Mouse (Mus musculus): ENCODE data around the gene Pld3. TPM values are rescaled to one million over a fixed set of nuclear protein-coding genes. Genes with fewer than 3 reads are reported as not detected.
A peak's percentile ranks its signal among the peaks of the same experiment; 100 is the strongest.

The Pld3 gene
- total and polyA plus RNA-seq, 3 experiments: 11.1 to 22.8 TPM; not detected in 1

DNA sequence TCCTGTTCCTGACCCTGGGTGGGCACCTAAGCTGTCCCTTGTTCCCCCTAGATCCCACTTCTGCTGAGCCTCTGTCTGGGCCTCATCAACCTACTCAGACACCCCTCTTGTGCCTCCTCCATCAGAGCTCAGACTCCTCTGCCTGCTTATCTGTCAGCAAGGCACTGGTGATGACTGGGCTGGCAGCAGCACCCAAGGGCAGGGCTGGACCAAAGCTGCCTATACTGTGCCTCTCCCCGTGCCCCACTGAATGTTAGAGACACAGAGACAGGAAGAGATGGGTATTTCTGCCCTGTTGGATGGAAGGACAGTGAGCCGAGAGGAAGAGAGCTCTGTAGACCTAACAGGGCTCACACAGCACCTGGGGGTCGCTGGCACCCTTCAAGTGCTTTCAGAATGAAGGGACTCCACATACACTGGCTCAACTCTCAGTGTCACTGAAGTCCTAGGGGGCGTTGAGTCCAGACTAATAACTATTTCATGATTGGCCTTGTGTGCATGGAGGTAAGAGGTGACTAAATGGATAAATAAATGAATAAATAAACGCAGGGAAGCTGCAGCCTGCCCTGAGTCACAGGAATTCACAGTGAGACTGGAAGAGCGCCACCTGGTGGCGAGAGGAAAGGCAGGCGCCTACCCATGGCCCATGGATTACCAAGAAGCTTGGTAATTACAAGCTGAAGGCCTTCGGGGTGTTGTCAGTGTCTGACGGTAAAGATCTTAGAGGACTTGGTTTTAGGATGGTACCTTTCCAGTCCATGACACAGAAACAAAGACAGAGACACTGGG is 26.8 kb downstream of the Pld3 start:
- Histone ChIP-seq H3K27me3 (ENCODE audit: control insufficient read depth in 1 of 2, insufficient read depth in 2 of 2, low read length in 2 of 2) (no peaks in the 10 kb centered on the region), H3K27ac (ENCODE audit: control insufficient read depth, low read depth, low read length) (no peak overlapping the region), H3K79me2 (ENCODE audit: control insufficient read depth, insufficient read depth, low read length, poor library complexity) (no peaks in the 10 kb centered on the region), H3K9me3 (replicated peaks; ENCODE audit: insufficient read depth, low read length) (no peaks in the 10 kb centered on the region), H3K36me3 (ENCODE audit: control insufficient read depth in 1 of 2, insufficient read depth in 2 of 2, low read length in 2 of 2) (no peaks in the 10 kb centered on the region), H3K9ac (ENCODE audit: control insufficient read depth, low read depth, low read length, poor library complexity, severe bottlenecking) (peak overlapping the region; percentile 46), H3K4me3 (ENCODE audit: control insufficient read depth in 1 of 2, insufficient read depth in 1 of 2, low read depth in 2 of 2, low read length in 2 of 2) (peak overlapping the region; percentile 2 to 25; a peak in 1 of 4 replicates), H3K4me1 (ENCODE audit: control insufficient read depth in 1 of 2, insufficient read depth in 2 of 2, low read length in 2 of 2) (no peaks in the 10 kb centered on the region; a peak in 1 of 4 replicates)
- DNase-seq (ENCODE audit: low read depth, low spot score): peak; percentile 89
- no peak for TF ChIP-seq EP300 (IDR thresholded peaks at IDR 0.05; ENCODE audit: low read depth in 1 of 2, low read length in 2 of 2)
- TF ChIP-seq NRF1 (IDR thresholded peaks at IDR 0.05; ENCODE audit: insufficient read depth, low read depth, low read length, poor library complexity, severe bottlenecking): no peak
- TF ChIP-seq MAFK (IDR thresholded peaks at IDR 0.05; ENCODE audit: borderline replicate concordance, low read depth, low read length): no peak
- no peak for TF ChIP-seq TBP (IDR thresholded peaks at IDR 0.05; ENCODE audit: low read depth, low read length)
- TF ChIP-seq KAT2A (conservative IDR thresholded peaks at IDR 0.05; ENCODE audit: low read depth, low read length): no peak
- TF ChIP-seq POLR2AphosphoS5 (IDR thresholded peaks at IDR 0.05; ENCODE audit: borderline replicate concordance, low read depth, low read length): no peak
- TF ChIP-seq MEF2A (IDR thresholded peaks at IDR 0.05; ENCODE audit: extremely low read depth, insufficient replicate concordance, low read depth, low read length, poor library complexity, severe bottlenecking): no peak
- no peak for TF ChIP-seq GATA1 (IDR thresholded peaks at IDR 0.05; ENCODE audit: low read depth, low read length)
- TF ChIP-seq E2F4 (IDR thresholded peaks at IDR 0.05; ENCODE audit: borderline replicate concordance, low read depth, low read length): no peak
- TF ChIP-seq ZKSCAN1 (IDR thresholded peaks at IDR 0.05; ENCODE audit: low read depth, low read length): no peak
- TF ChIP-seq CHD1 (IDR thresholded peaks at IDR 0.05; ENCODE audit: low read depth, low read length): no peak
- TF ChIP-seq USF2 (IDR thresholded peaks at IDR 0.05; ENCODE audit: borderline replicate concordance in 1 of 2, insufficient read depth in 1 of 2, low read depth in 1 of 2, low read length in 2 of 2): no peak
- no peak for TF ChIP-seq TAL1 (IDR thresholded peaks at IDR 0.05; ENCODE audit: low read length)
- no peak for TF ChIP-seq ELF1 (IDR thresholded peaks at IDR 0.05; ENCODE audit: low read depth, low read length)
- TF ChIP-seq SIN3A (IDR thresholded peaks at IDR 0.05; ENCODE audit: low read length): no peak
- no peak for TF ChIP-seq NELFE (IDR thresholded peaks at IDR 0.05; ENCODE audit: low read depth, low read length)
- no peak for TF ChIP-seq ZNF384 (IDR thresholded peaks at IDR 0.05; ENCODE audit: low read depth, low read length)
- TF ChIP-seq CHD2 (IDR thresholded peaks at IDR 0.05; ENCODE audit: low read length): no peak
- TF ChIP-seq SMC3 (IDR thresholded peaks at IDR 0.05; ENCODE audit: low read depth, low read length): peak; percentile 96
- TF ChIP-seq JUND (IDR thresholded peaks at IDR 0.05; ENCODE audit: low read depth, low read length): no peak
- TF ChIP-seq GABPA (IDR thresholded peaks at IDR 0.05; ENCODE audit: low read depth, low read length): no peak
- TF ChIP-seq POLR2AphosphoS2 (IDR thresholded peaks at IDR 0.05; ENCODE audit: low read length): no peak
- TF ChIP-seq CTCF (IDR thresholded peaks at IDR 0.05 in 2 of 3, conservative IDR thresholded peaks at IDR 0.05 in 1 of 3; ENCODE audit: control insufficient read depth in 1 of 3, insufficient read depth in 1 of 3, low read depth in 2 of 3, low read length in 3 of 3, poor library complexity in 1 of 3, severe bottlenecking in 1 of 3): peak; percentile 97 to 98 (median 98)
- no peak for TF ChIP-seq MYB (IDR thresholded peaks at IDR 0.05; ENCODE audit: low read depth, low read length)
- TF ChIP-seq BHLHE40 (IDR thresholded peaks at IDR 0.05; ENCODE audit: borderline replicate concordance, low read depth, low read length): no peak
- no peak for TF ChIP-seq TCF12 (IDR thresholded peaks at IDR 0.05; ENCODE audit: low read depth, low read length)
- no peak for TF ChIP-seq ZMIZ1 (IDR thresholded peaks at IDR 0.05; ENCODE audit: low read depth, low read length)
- TF ChIP-seq MAZ (IDR thresholded peaks at IDR 0.05; ENCODE audit: low read depth, low read length): 0 out of 2 replicates have a peak, but pooled peaks have one; percentile 45
- no peak for TF ChIP-seq UBTF (IDR thresholded peaks at IDR 0.05; ENCODE audit: borderline replicate concordance, insufficient read depth, low read depth, low read length)
- 0 out of 2 replicates have a peak, but pooled peaks have one; percentile 27 for TF ChIP-seq MAX (IDR thresholded peaks at IDR 0.05; ENCODE audit: low read length)
- no peak for TF ChIP-seq ETS1 (IDR thresholded peaks at IDR 0.05; ENCODE audit: low read depth, low read length)
- TF ChIP-seq USF1 (IDR thresholded peaks at IDR 0.05; ENCODE audit: low read depth, low read length): no peak
- TF ChIP-seq RCOR1 (IDR thresholded peaks at IDR 0.05; ENCODE audit: low read depth, low read length): no peak
- TF ChIP-seq RAD21 (IDR thresholded peaks at IDR 0.05; ENCODE audit: low read depth, low read length): peak; percentile 65
- TF ChIP-seq MYC (IDR thresholded peaks at IDR 0.05; ENCODE audit: low read depth, low read length): peak; percentile 60; the same call in 1 of the 2 replicates
- TF ChIP-seq MXI1 (IDR thresholded peaks at IDR 0.05; ENCODE audit: low read depth, low read length): peak; percentile 38; the same call in 1 of the 2 replicates
